Mouse (Mus musculus): Measurements from ENCODE around the gene Fras1. TPM values are rescaled to one million over a fixed set of nuclear protein-coding genes. Genes with fewer than 3 reads are reported as not detected.

Gene Fras1
- polyA plus RNA-seq (2012; fragmentation: generic; extraction: Trizol), result under 1 TPM; 0.02 to 0.07 TPM

DNA sequence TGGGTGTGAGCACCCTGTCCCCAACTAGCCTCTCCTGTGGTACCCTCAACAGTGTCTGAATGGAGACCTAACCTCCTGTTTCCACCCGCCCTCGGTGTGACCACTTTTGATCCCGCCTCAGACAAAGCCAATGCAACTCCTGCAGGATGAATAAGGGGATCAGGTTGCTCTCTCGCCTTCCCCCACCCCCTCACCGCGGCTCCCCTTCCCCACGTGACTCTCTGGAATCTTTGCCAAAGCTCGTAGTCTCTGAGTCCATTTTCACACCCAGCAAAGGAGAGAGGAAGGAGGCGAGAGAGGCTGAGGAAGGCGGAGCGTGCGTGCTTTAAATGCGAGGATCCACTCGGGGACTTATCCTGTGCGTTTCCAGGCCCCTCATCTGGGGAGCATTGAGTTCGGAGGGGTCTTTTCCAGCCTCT lies at the start of gene Fras1:
Gene Fras1 (plus strand): TSS at position 389 of the 419 bp plus-strand sequence.

DNA sequence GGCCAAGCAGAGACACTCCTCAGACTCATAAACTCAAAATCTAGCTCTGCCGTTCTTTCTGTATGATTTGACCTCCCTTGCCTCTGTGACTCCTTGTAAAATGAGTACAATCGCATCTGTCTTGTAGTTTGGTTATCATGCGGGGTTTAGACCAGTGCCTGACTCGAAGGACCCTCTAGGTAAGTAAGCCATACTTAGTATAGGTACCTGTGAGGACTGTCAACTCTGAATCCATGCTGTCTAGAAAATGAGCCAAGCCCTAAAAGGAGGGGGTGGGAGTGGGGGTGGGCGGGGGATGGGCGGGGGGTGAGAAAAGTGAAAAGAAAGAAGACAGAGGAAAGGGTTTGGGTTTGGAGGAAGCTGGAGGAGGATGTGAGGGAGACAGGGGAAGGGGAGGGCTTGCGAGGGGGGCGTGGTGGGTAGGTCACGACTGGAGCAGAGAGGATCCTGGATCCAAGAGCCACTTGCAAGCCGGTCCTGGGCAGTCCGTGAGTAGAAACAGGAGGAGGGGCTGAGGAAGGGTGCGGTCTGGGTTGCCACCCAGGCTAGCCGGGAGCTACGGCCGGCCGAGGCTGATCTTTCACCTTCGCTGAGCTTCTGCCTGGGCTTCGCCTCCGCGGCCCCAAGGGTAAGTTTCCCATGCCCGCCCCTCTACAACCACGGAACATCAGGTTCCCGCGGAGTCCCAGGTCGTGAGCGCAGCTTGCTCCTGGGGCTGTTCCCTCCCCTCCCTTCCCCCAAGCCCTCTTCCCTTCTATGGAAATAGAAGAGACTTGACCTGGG lies 419.4 kb downstream of the Fras1 start, which contains the start of gene Anxa3:
Gene Anxa3 (plus strand): TSS at position 404 of the 783 bp plus-strand sequence.

Other genes starting within 250 kb of the Fras1 start
- gene Cnot6l, start 209.8 kb upstream of the Fras1 start, polyA plus RNA-seq (2012; fragmentation: generic; extraction: Trizol), result 1 to 10 TPM in 1 of 2 experiments, under 1 TPM in 1; 0.23 to 4.1 TPM
- 1 to 10 TPM in 1 of 2 experiments, under 1 TPM in 1; 0.32 to 3.5 TPM for gene Mrpl1, start 164.5 kb upstream of the Fras1 start, polyA plus RNA-seq (2012; fragmentation: generic; extraction: Trizol)